Mouse (Mus musculus) stomach, adult 2 months (tissue): Measurements from ENCODE around the gene Tmem45a2. TPM values are rescaled to one million over a fixed set of nuclear protein-coding genes. Genes with fewer than 3 reads are reported as not detected.

Experiments
- polyA plus RNA-seq: library from polyadenylated mRNA; depleted of rRNA; stranded (reverse); fragments of >200 nt; gene quantifications from 2 replicates; pipeline ENCODE4 v1.2.3, GENCODE M21; 2012; rRNA removed

Tmem45a2 gene
- polyA plus RNA-seq = 0.06 TPM in 2 replicates

DNA sequence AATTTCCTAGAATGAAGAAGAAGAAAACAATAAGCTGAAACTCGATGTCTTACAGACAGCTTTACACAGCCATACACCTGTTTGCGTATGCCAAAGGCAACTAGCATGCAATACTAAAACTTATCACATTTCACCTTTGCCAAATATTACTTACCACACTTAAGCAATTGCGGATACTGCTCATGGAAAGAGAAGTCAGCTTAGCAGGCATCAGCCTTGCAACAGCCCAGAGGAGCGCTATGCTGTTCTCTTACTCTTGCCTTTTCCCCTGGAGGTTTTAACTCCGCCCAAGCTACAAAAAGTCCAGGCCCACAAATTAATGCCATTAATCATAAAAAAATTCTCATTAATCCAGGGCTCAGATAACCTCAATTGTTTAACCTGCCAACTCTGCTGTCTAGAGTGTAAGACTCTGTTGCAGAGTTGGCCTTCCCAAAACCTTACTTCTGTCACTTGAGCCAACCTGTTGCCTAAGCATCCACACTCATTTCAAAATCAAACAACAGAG is at the start of gene Tmem45a2:
Tmem45a2 (minus strand) TSS at position 241 of the 508 bp plus-strand sequence.

Other genes with a start within 250 kb of the Tmem45a2 start
- 6.5 and 6.8 TPM in 2 replicates for gene Tmem45a, start 185.2 kb downstream of the Tmem45a2 start, polyA plus RNA-seq
- not detected in 2 replicates for gene Lnp1, start 143.3 kb downstream of the Tmem45a2 start, polyA plus RNA-seq
- 3.4 and 4.8 TPM in 2 replicates for gene Tomm70a, start 50.3 kb upstream of the Tmem45a2 start, polyA plus RNA-seq
- gene Nit2, start 96.0 kb upstream of the Tmem45a2 start, polyA plus RNA-seq = 4.2 and 5.5 TPM in 2 replicates
- 0.82 and 1.2 TPM in 2 replicates for gene Tbc1d23, start 160.1 kb upstream of the Tmem45a2 start, polyA plus RNA-seq
- gene Tmem30c, start 221.5 kb upstream of the Tmem45a2 start, polyA plus RNA-seq = not detected in 2 replicates